Mouse (Mus musculus): ENCODE measurements around the gene Mdh2. TPM values are rescaled to one million over a fixed set of nuclear protein-coding genes. Genes with fewer than 3 reads are reported as not detected.

Gene Mdh2
- total RNA-seq, 2 experiments from 2014 or later, result 1,079 to 1,088 TPM

DNA sequence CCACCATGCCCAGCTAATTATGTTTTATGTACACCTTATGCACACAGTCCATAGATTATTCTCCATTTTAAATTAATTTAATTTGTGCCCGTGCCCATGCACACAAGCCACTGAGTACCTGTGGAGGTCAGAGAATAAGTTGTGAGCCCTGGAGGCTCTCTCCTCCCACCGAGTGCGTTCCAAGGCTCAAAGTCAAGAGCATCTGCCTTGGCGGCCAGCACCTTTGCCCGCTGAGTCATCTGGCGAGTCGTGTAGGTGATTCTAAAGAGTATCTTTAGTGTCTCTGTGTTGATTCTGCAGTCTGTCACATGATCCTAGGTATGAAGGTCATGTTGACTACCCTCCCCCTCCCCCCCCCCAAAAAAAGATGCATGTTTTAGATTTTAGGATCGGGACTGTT lies 51.1 kb downstream of the Mdh2 start:
- DNase-seq, result no peak
- intact Hi-C loops (cut with DNase I), result no loop called here

DNA sequence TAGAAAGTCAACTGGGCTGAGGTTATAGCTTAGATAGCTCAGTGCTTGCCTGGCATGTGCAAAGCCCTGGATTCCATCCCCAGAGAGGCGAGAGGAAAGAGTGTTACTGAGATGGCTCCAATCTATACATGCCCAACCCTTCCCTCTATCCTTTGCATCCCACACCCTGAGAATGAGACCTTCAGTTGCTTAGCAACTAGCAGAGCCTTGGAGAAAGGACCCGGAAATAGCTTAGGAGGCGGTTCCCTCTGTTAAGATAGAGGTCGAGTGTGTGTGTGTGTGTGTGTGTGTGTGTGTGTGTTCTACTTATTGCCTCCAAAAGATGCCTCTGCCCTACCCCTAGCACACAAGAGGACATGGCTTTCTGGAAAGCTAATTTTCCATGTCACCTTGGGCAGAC lies 54.4 kb downstream of the Mdh2 start:
- intact Hi-C loops (cut with DNase I), result no loop called here
- DNase-seq, result no peak

DNA sequence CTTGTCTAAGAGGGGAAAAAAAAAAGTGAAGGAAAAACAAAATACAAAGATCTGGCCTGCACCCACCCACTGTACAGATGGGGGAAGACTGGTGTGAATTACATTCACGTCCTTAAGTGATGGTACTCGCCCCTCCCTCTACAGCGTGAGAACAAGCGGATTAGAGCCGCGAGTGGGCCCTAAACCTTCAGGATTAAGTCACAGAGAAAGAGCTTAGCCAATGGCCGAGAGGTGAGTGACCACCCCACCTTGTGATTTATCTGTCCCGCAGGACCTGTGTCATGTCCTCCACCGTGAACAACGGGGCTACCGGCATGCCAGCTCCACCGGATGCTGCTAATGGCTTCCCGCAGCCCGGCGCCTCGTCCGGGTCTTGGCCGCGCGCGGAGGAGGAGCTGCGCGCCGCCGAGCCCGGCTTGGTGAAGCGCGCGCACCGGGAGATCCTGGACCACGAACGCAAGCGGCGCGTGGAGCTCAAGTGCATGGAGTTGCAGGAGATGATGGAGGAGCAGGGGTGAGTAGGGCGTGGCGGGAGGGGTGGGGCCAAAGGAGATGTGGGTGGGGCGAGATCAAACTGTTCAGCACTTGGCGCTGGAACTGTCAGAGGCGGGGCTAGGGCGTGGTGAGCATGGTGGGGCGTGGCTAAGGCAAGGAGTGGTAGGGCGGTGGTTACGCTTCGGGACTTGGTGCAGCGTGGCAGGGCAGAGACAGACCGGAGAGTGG lies 56.6 kb downstream of the Mdh2 start:
- peak in 1 of 2 experiments; percentile 40 for DNase-seq
- intact Hi-C loops (cut with DNase I), result no loop called here

DNA sequence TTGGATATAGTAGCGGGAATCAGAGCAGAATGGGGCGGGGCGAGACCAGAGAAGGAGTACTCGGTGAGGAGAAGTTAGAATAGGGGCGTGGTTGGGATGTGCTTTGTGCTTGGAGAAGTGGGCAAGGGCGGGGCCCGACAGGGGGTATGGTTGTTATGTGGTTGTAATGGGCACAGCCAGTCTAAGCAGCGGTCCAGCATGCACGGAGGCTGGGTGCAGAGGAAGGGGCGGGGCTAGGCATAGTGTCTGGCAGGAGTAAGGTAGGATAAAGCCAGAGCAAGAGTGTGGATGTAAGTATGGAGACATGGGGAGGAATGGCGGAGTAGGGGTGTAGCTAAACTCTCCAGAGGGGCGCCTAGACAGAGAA lies 57.2 kb downstream of the Mdh2 start:
- intact Hi-C loops (cut with DNase I), result no loop called here
- DNase-seq, result no peak

DNA sequence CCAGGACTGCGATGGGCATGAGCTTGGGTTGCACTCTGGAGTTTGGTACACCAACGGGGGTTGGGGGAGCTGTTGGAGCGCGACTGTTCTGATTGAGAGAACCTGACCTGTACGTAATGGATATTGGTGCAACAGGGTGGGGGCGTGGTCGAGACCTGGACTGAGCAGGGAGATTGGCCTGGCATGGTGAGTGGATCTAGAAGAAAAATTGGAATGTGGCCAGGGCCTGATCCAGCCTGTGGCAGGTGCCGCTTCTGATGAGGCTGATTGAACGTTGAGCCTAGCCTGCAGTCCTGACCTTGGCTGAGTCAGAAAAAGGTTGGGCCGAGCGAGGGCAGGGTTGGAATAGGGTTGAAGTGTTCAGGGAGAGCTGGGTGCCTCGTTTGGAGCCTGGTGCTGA lies 57.7 kb downstream of the Mdh2 start:
- intact Hi-C loops (cut with DNase I), result no loop called here
- no peak for DNase-seq

Small RNAs within 50 kb of the gene (microRNA-seq; reads per million reads assigned to microRNA genes)
- 0 reads per million in 2 experiments for gene Gm23268
- gene Mir7034, result 0 to 0.36 reads per million in 2 experiments

Other genes starting within 250 kb of the Mdh2 start
- gene Hip1, start 233.4 kb upstream of the Mdh2 start, total RNA-seq (2021), result 10 to 100 TPM; 23.5 to 25.4 TPM
- not detected for gene Ccl26, start 214.9 kb upstream of the Mdh2 start, total RNA-seq (2021)
- 1 to 10 TPM in 1 of 2 experiments, under 1 TPM in 1; 0.44 to 1.5 TPM for gene Ccl24, start 205.4 kb upstream of the Mdh2 start, total RNA-seq (2021)
- gene Rhbdd2, start 145.9 kb upstream of the Mdh2 start, total RNA-seq (2021), result 10 to 100 TPM in 1 of 2 experiments, 1 to 10 TPM in 1; 9.8 to 12.8 TPM
- 10 to 100 TPM; 26.3 to 31.8 TPM for gene Por, start 108.4 kb upstream of the Mdh2 start, total RNA-seq (2021)
- 1 to 10 TPM; 4.3 to 7.8 TPM for gene Tmem120a, start 34.0 kb upstream of the Mdh2 start, total RNA-seq (2021)
- gene Styxl1, start 95 bp upstream of the Mdh2 start, total RNA-seq (2021), result not detected
- gene Srrm3, start 28.4 kb downstream of the Mdh2 start, total RNA-seq (2021), result not detected
- gene Hspb1, start 109.4 kb downstream of the Mdh2 start, total RNA-seq (2021), result 100 to 1,000 TPM; 269 to 277 TPM
- 100 to 1,000 TPM; 297 to 301 TPM for gene Ywhag, start 156.1 kb downstream of the Mdh2 start, total RNA-seq (2021)
- gene Ssc4d, start 196.1 kb downstream of the Mdh2 start, total RNA-seq (2021), result 1 to 10 TPM in 1 of 2 experiments, under 1 TPM in 1; 0.57 to 1.1 TPM
- gene Zp3, start 201.6 kb downstream of the Mdh2 start, total RNA-seq (2021), result not detected
- gene Dtx2, start 216.3 kb downstream of the Mdh2 start, total RNA-seq (2021), result 1 to 10 TPM; 6.0 to 6.4 TPM